Mouse (Mus musculus): ENCODE measurements at regions not wholly inside any gene's neighbourhood (a gene's known extent, or its start where the extent isn't known, plus 50 kb on each side); places are given as distances from the start of the nearest gene placed in this dataset.

GRCm38 (mm10) chr5:43052668-43053067 is 180.3 kb upstream of the Cpeb2 start:
- no peak overlapping the region for H3K4me3 ChIP-seq
- no peak overlapping the region for H3K27ac ChIP-seq
- DNase-seq (ENCODE audit: low spot score in 2 of 2), result no peak
- no peak for TF ChIP-seq CTCF (conservative IDR thresholded peaks at IDR 0.05)

- H3K4me3 ChIP-seq, result no peak overlapping the region
- no peak for TF ChIP-seq CTCF (conservative IDR thresholded peaks at IDR 0.05)
- no peak for DNase-seq (ENCODE audit: low spot score in 2 of 2)
Observed at GRCm38 (mm10) chr5:43054586-43054985, 178.4 kb upstream of the Cpeb2 start.

GRCm38 (mm10) chr5:43055111-43055710 is 177.8 kb upstream of the Cpeb2 start:
- no peak overlapping the region for H3K27ac ChIP-seq
- TF ChIP-seq CTCF (conservative IDR thresholded peaks at IDR 0.05), result no peak
- DNase-seq (ENCODE audit: low spot score in 2 of 2), result no peak
- no peak overlapping the region for H3K4me3 ChIP-seq

More at GRCm38 (mm10) chr5:43054586-43054985, 178.4 kb upstream of the Cpeb2 start:
- no peak overlapping the region for H3K27ac ChIP-seq

GRCm38 (mm10) chr5:43056486-43056885 is 176.5 kb upstream of the Cpeb2 start:
- Histone ChIP-seq H3K4me3 (no peak overlapping the region), H3K27ac (no peak overlapping the region)
- DNase-seq (ENCODE audit: low spot score in 2 of 2), result no peak
- no peak for TF ChIP-seq CTCF (conservative IDR thresholded peaks at IDR 0.05)

GRCm38 (mm10) chr5:43061243-43061642 is 171.7 kb upstream of the Cpeb2 start:
- no peak overlapping the region for H3K4me3 ChIP-seq
- H3K27ac ChIP-seq, result no peak overlapping the region
- TF ChIP-seq CTCF (conservative IDR thresholded peaks at IDR 0.05), result no peak
- DNase-seq (ENCODE audit: low spot score in 2 of 2), result no peak

- no peak overlapping the region for H3K27ac ChIP-seq
- DNase-seq (ENCODE audit: low spot score in 2 of 2), result no peak
- TF ChIP-seq CTCF (conservative IDR thresholded peaks at IDR 0.05), result no peak
- H3K4me3 ChIP-seq, result no peak overlapping the region
Observed at GRCm38 (mm10) chr5:43061797-43062391, 171.1 kb upstream of the Cpeb2 start.

GRCm38 (mm10) chr5:43062499-43062898 is 170.5 kb upstream of the Cpeb2 start:
- no peak for DNase-seq (ENCODE audit: low spot score in 2 of 2)
- Histone ChIP-seq H3K27ac (no peak overlapping the region), H3K4me3 (no peak overlapping the region)
- no peak for TF ChIP-seq CTCF (conservative IDR thresholded peaks at IDR 0.05)

GRCm38 (mm10) chr5:43063386-43063785 is 169.6 kb upstream of the Cpeb2 start:
- TF ChIP-seq CTCF (conservative IDR thresholded peaks at IDR 0.05), result no peak
- no peak for DNase-seq (ENCODE audit: low spot score in 2 of 2)
- Histone ChIP-seq H3K4me3 (no peak overlapping the region), H3K27ac (no peak overlapping the region)

- H3K4me3 ChIP-seq, result no peak overlapping the region
- TF ChIP-seq CTCF (conservative IDR thresholded peaks at IDR 0.05), result no peak
- DNase-seq (ENCODE audit: low spot score in 2 of 2), result no peak
- H3K27ac ChIP-seq, result no peak overlapping the region
Observed at GRCm38 (mm10) chr5:43071541-43071940, 161.4 kb upstream of the Cpeb2 start.

GRCm38 (mm10) chr5:43072340-43072739 is 160.6 kb upstream of the Cpeb2 start:
- no peak for DNase-seq (ENCODE audit: low spot score in 2 of 2)
- TF ChIP-seq CTCF (conservative IDR thresholded peaks at IDR 0.05), result no peak
- H3K4me3 ChIP-seq, result no peak overlapping the region
- no peak overlapping the region for H3K27ac ChIP-seq

GRCm38 (mm10) chr5:43074536-43074935 is 158.4 kb upstream of the Cpeb2 start:
- H3K4me3 ChIP-seq, result no peak overlapping the region
- DNase-seq (ENCODE audit: low spot score in 2 of 2), result no peak
- no peak for TF ChIP-seq CTCF (conservative IDR thresholded peaks at IDR 0.05)
- no peak overlapping the region for H3K27ac ChIP-seq

- Histone ChIP-seq H3K4me3 (no peak overlapping the region), H3K27ac (no peak overlapping the region)
- no peak for DNase-seq (ENCODE audit: low spot score in 2 of 2)
- no peak for TF ChIP-seq CTCF (conservative IDR thresholded peaks at IDR 0.05)
Observed at GRCm38 (mm10) chr5:43080252-43080651, 152.7 kb upstream of the Cpeb2 start.

- no peak for DNase-seq (ENCODE audit: low spot score in 2 of 2)
- no peak overlapping the region for H3K27ac ChIP-seq
- no peak overlapping the region for H3K4me3 ChIP-seq
- no peak for TF ChIP-seq CTCF (conservative IDR thresholded peaks at IDR 0.05)
Observed at GRCm38 (mm10) chr5:43081561-43082534, 151.1 kb upstream of the Cpeb2 start.
